15 mouse cellular contexts compared by ENCODE assay signal in the genomic region with DNA sequence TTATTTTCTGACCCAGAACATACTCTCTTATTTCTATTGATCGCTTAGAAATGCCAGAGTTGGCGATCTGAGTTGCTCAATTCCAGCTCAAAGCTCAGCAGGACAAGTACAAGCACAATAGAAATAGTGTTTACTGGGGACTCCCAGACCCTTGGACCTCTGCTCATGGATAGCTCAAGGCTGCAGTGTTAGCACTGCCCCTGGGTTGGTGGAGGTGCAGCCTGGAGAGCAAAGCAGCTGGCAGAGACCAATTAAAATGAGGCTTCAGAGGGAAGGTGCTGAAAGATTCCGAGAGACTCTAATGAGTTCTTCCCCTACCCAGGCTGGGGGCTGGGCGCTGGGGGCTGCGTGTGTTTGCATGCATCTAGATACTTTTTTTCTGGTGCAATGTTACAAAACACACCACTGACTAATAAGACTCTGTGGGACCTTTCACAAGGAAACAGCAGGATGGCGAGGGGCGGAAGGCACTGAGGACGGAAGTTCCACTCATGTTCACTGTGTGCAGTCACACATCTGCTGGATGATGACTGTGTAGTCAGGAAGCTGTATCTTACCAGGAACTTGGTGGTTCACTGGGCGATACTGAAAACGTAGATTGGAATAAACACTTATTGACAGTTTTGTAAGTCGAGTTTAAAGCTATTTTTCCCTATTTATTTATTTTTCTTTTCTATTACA.
DNase-seq lines count a peak whose midpoint lies in the region; ATAC-seq lines count a peak whose summit lies in the region.
"Had no signal": no experiment of that assay in that cellular context is flagged by ENCODE, and none has a peak within 500 bp of the region (broad histone marks: within the 10 kb centered on the region; RNA-seq: fewer than 3 reads in every experiment).

No protein-coding gene starts in this region.

- DNase-seq in embryo, embryonic 10.5 days (ENCODE audit: low spot score), result peak; percentile 34
- DNase-seq in embryo, embryonic 11 days, result no peak
- peak; percentile 67 for DNase-seq in Muller cell, postnatal 12 days (ENCODE audit: inconsistent ontology term)
- DNase-seq in spleen, adult 18-20 months, result no peak
- no peak for DNase-seq in right cerebral cortex, adult 18-20 months
- DNase-seq in heart, postnatal 10 days, result no peak
- DNase-seq: adrenal gland, adult 8-10 months; cerebellum, adult 11-12 months; gastrocnemius, postnatal 14 days; kidney, adult 9 months; lung, postnatal 36 days; thymus, postnatal 36 days had no signal

- H3K9ac ChIP-seq in liver, embryonic 15.5 days, result no peak overlapping the region
- H3K9ac ChIP-seq: neural tube, embryonic 13.5 days had no signal

- H3K9me3 ChIP-seq in liver, embryonic 15.5 days (replicated peaks), result no peaks in the 10 kb centered on the region
- H3K9me3 ChIP-seq: neural tube, embryonic 13.5 days had no signal

- intact Hi-C loops in heart, postnatal 10 days (cut with DNase I), result no loop called here

- H3K4me1 ChIP-seq in liver, embryonic 15.5 days (replicated peaks), result peaks cover 15% of the 10 kb centered on the region

- H3K36me3 ChIP-seq in liver, embryonic 15.5 days (replicated peaks), result no peaks in the 10 kb centered on the region
- H3K36me3 ChIP-seq: neural tube, embryonic 13.5 days had no signal

- peak overlapping the region; percentile 36 for H3K4me2 ChIP-seq in liver, embryonic 15.5 days
- H3K4me2 ChIP-seq: neural tube, embryonic 13.5 days had no signal

- ATAC-seq in hematopoietic stem cell, adult 5-6 weeks (replicated peaks in 1 of 2; ENCODE audit: insufficient read depth in 1 of 2, low FRiP score in 2 of 2, low TSS enrichment in 1 of 2, low read depth in 1 of 2, poor library complexity in 2 of 2, severe bottlenecking in 2 of 2), result peak; percentile 67 to 77
- peak; percentile 73 for ATAC-seq in liver, embryonic 15.5 days (ENCODE audit: insufficient read depth)

- H3K27me3 ChIP-seq in liver, embryonic 15.5 days, result no peaks in the 10 kb centered on the region
- H3K27me3 ChIP-seq: neural tube, embryonic 13.5 days had no signal

- WGBS in liver, embryonic 15.5 days (ENCODE audit: insufficient replicate concordance), result 31% methylated on average over 11 of the region's 11 CpGs

- H3K4me3 ChIP-seq in liver, embryonic 15.5 days (replicated peaks), result no peak overlapping the region
- H3K4me3 ChIP-seq: neural tube, embryonic 13.5 days had no signal

- H3K27ac ChIP-seq in liver, embryonic 15.5 days (replicated peaks), result peak overlapping the region; percentile 19; the same call in 1 of the 2 replicates
- H3K27ac ChIP-seq: neural tube, embryonic 13.5 days had no signal

Comparison
In these comparisons a context has a peak if more than half of its experiments do, and no peak if none do; other contexts are left out.
1. DNase-seq: peak in embryo, embryonic 10.5 days (single experiment) and Muller cell, postnatal 12 days (single experiment); none in embryo, embryonic 11 days (single experiment), spleen, adult 18-20 months (0 of 2), right cerebral cortex, adult 18-20 months (single experiment) and heart, postnatal 10 days (0 of 2).